Mouse (Mus musculus) heart, embryonic 14.5 days (tissue): ENCODE measurements at regions not wholly inside any gene's neighbourhood (a gene's known extent, or its start where the extent isn't known, plus 50 kb on each side); places are given as distances from the start of the nearest gene placed in this dataset.

Experiments
- ATAC-seq: fragments of 200-750 bp; cut with Nextera tagmentation; 2 replicates; pipeline ENCODE4 v1.8.0; 2017; ENCODE audit warnings: low read depth, moderate TSS enrichment; ENCODE audit not compliant: insufficient number of reproducible peaks, insufficient read depth, low FRiP score
- H3K27ac ChIP-seq, 2 experiments: fragments of 200-500 bp in 1 of 2; fragments of 300-500 bp in 1 of 2; sonication (generic) in 1 of 2; replicated peaks in 1 of 2; 2 replicates each; pipeline ENCODE4 v1.5.1; 2012 to 2014; ENCODE audit warnings: low read depth in 2 of 2, low read length in 2 of 2, control low read depth in 1 of 2, mild to moderate bottlenecking in 1 of 2, mixed read lengths in 1 of 2; ENCODE audit not compliant: control insufficient read depth in 1 of 2, insufficient read depth in 1 of 2
- H3K27me3 ChIP-seq: fragments of 300-500 bp; sonication (generic); 2 replicates; pipeline ENCODE4 v1.6.1; 2014; ENCODE audit warnings: mild to moderate bottlenecking, low read length, control low read depth; ENCODE audit not compliant: control insufficient read depth, insufficient read depth
- H3K36me3 ChIP-seq: fragments of 300-500 bp; sonication (generic); 2 replicates; pipeline ENCODE4 v1.6.1; 2014; ENCODE audit warnings: mild to moderate bottlenecking, control low read depth, low read length, mixed read lengths; ENCODE audit not compliant: control insufficient read depth, insufficient read depth
- H3K4me1 ChIP-seq, 2 experiments: fragments of 200-500 bp in 1 of 2; fragments of 300-500 bp in 1 of 2; sonication (generic) in 1 of 2; 2 replicates each; pipeline ENCODE4 v1.6.1; 2012 to 2014; ENCODE audit warnings: low read length in 2 of 2, control low read depth in 1 of 2, mixed read lengths in 1 of 2; ENCODE audit not compliant: control insufficient read depth in 2 of 2, insufficient read depth in 2 of 2
- H3K4me2 ChIP-seq: fragments of 300-500 bp; sonication (generic); 2 replicates; pipeline ENCODE4 v1.6.1; 2014; ENCODE audit warnings: mild to moderate bottlenecking, low read length
- H3K4me3 ChIP-seq, 2 experiments: fragments of 200-500 bp in 1 of 2; fragments of 300-500 bp in 1 of 2; sonication (generic) in 1 of 2; 2 replicates each; pipeline ENCODE4 v1.5.1; 2012 to 2014; ENCODE audit warnings: low read length in 2 of 2, mild to moderate bottlenecking in 2 of 2, control low read depth in 1 of 2, low read depth in 1 of 2, moderate library complexity in 1 of 2; ENCODE audit not compliant: control insufficient read depth in 1 of 2, insufficient read depth in 1 of 2
- H3K9ac ChIP-seq: fragments of 300-500 bp; sonication (generic); 2 replicates; pipeline ENCODE4 v1.6.1; 2014; ENCODE audit warnings: mild to moderate bottlenecking, low read length
- H3K9me3 ChIP-seq: fragments of 300-500 bp; sonication (generic); 2 replicates; pipeline ENCODE4 v1.6.1; 2016; ENCODE audit warnings: low read length, control low read depth; ENCODE audit not compliant: control insufficient read depth
- WGBS: fragments of 180-500 bp; shearing (Covaris S2); extraction: QIAGEN DNeasy Blood & Tissue Kit; methylation state at CpG from one replicate; pipeline ENCODE4 v1.1.7; 2014; 5-methylcytosine and 5-hydroxymethylcytosine counted together

DNA sequence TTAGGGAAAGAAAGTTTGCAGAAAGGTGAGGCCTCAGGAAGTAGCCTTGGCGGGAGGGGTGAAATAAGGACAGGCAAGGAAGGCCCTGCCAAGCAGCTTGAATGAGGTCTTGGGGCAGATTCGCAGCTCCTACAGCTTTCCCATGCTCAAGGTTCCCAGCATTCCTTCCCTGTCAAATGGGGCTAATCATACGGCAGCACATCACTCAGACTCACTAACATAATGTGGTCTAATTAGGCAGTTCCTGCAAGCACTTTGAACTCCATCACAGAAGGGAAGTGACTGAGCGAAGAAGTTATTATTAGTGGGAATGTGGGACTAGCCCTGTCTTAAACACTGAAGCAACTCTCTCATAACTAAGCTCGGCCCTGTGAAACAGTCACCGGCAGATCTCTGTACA lies 87.1 kb upstream of the Gm10260 start:
- Histone ChIP-seq H3K4me2 (no peak overlapping the region), H3K4me1 (peaks cover 3 to 6% of the 10 kb centered on the region in 2 experiments), H3K27me3 (no peaks in the 10 kb centered on the region), H3K9ac (no peak overlapping the region), H3K27ac (no peak overlapping the region), H3K36me3 (no peaks in the 10 kb centered on the region), H3K9me3 (no peaks in the 10 kb centered on the region), H3K4me3 (no peak overlapping the region)
- no peak for ATAC-seq
- WGBS, result 88% methylated on average over 6 of the region's 6 CpGs

DNA sequence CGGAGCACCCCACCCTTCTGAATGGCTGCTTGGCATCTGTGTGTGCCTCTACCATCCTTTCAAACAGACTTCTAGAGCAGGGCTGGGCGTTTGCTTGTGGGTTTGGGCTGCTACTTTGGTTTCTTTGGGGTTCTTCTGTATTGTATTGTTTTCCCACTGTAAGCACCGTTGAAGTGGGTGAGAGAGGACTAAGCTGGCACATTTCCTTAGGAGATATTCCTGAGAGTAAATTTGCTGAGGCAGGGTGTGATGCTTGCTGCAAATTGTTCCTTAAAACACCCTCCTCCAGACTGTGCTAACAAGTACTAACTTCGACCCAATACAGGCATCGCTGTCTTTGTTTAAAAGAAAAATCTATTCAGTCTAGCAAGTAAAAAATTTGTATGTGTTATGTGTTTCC lies 84.7 kb upstream of the Gm10260 start:
- no peaks in the 10 kb centered on the region for H3K27me3 ChIP-seq
- H3K36me3 ChIP-seq, result no peaks in the 10 kb centered on the region
- H3K4me1 ChIP-seq, result peaks cover 6 to 9% of the 10 kb centered on the region in 2 experiments
- no peak overlapping the region for H3K27ac ChIP-seq
- no peaks in the 10 kb centered on the region for H3K9me3 ChIP-seq
- WGBS, result 84% methylated on average over 5 of the region's 5 CpGs
- H3K9ac ChIP-seq, result no peak overlapping the region
- H3K4me3 ChIP-seq, result no peak overlapping the region
- no peak overlapping the region for H3K4me2 ChIP-seq
- ATAC-seq, result no peak

DNA sequence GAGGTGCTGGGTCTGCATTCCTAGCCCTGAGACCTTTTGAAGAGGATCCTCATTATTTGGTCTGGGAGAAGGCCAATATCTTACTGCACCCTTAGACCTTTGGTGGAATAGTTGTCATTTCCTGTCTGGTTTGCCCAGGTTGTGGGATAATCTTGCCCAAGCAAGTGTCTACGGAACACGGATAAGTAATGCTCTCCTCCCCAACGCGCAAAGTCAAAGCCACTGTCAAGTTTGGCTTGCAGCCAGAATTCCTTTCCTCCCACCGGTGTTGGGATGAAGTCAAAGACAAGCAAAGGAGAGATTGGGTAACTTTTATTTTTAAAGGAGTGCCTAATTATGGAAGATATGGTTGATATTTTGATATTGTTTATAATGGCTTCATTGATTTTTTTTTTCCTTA lies 82.4 kb upstream of the Gm10260 start:
- ATAC-seq, result no peak
- Histone ChIP-seq H3K9me3 (no peaks in the 10 kb centered on the region), H3K36me3 (no peaks in the 10 kb centered on the region), H3K4me1 (peaks cover 7 to 11% of the 10 kb centered on the region in 2 experiments), H3K27me3 (no peaks in the 10 kb centered on the region), H3K4me3 (no peak overlapping the region), H3K9ac (no peak overlapping the region), H3K27ac (no peak overlapping the region), H3K4me2 (no peak overlapping the region)
- 3% methylated on average over 5 of the region's 5 CpGs for WGBS

DNA sequence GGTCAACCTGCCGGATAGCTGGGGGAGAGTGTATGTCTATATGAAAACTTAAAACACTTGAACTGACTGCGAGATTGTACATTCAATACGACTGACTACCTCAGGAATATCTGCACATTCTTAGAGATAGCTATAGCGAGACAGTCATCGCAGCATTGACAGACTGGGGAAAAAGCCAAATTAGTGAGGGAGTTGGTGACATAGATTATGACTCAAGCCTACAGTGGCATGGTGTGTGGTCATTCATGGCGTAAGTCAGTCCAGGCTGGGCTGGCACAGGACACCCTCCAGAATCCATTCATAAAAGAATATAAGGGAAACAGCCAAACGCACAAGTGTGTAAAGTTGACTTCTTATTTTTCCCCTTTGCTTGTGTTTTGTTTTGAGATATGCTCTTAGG lies 81.1 kb upstream of the Gm10260 start:
- no peak for ATAC-seq
- no peak overlapping the region for H3K4me3 ChIP-seq
- peaks cover 15 to 18% of the 10 kb centered on the region in 2 experiments for H3K4me1 ChIP-seq
- H3K9ac ChIP-seq, result no peak overlapping the region
- H3K27ac ChIP-seq, result no peak overlapping the region
- 54% methylated on average over 7 of the region's 7 CpGs for WGBS
- H3K4me2 ChIP-seq, result no peak overlapping the region
- no peaks in the 10 kb centered on the region for H3K9me3 ChIP-seq
- H3K27me3 ChIP-seq, result no peaks in the 10 kb centered on the region
- H3K36me3 ChIP-seq, result no peaks in the 10 kb centered on the region

DNA sequence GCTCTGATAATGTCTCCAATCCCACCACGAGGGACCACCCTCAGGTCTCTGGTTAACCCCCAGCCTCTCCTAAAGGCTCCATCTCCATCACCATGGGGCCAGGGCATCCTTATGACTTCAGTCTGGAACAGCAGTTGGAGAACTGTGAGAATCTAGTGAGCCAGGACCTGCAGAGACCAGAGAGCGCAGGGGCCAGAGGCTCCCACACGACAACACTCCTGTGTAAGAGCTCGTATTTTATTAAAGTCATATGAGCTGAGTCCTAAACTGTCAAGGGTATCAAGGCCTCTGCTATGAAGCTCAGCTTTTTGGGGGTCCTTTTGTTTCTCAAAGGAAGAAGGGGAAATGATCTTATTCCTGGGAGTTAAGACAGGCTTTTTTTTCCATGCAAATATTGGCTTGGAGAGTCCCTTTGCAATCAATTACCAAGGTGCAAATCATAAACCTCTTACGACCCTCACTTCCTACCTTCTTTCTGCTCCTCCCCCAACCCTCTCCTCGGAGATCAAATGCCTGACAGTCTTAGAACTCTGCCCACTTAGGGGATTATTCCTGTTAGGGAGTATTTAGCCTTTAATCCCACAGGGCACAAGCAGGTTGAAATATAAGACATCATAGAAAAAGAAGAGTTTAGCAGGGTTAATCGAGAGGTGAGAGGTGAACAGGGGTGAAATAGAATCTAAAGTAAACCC lies 79.3 kb upstream of the Gm10260 start:
- WGBS, result 55% methylated on average over 7 of the region's 7 CpGs
- ATAC-seq, result no peak
- Histone ChIP-seq H3K9me3 (no peaks in the 10 kb centered on the region), H3K9ac (no peak overlapping the region), H3K4me1 (peaks cover 15 to 18% of the 10 kb centered on the region in 2 experiments), H3K36me3 (no peaks in the 10 kb centered on the region), H3K4me2 (no peak overlapping the region), H3K4me3 (no peak overlapping the region), H3K27me3 (no peaks in the 10 kb centered on the region), H3K27ac (no peak overlapping the region)

DNA sequence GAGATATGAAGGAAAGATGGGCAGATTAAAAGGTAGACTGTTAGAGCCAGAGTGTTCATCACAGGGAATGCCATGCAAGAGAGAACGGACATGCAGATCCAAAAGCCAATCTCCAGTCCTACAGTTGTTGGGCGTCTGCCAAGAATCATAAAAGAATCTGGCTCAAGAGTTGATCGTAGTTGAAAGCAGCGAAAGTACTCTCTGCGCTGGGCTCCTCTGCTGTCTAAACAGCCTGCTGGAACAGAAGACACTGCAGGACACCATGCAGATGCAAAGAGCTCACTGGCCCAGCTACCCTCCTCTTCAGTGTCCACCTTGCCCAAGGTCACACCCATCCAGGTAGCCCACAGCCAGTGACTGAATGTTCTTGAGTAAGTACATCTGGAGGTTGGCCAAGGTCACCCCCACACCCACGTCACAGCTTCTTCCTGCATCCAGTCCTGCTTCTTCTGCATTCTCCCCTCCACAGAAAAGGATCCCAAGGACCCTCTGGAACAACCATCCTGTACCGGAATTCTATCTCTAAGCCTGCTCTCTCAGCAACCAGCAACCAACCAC lies 77.1 kb upstream of the Gm10260 start:
- H3K27me3 ChIP-seq, result no peaks in the 10 kb centered on the region
- ATAC-seq, result 0 out of 2 replicates have a peak, but pooled peaks have one; percentile 47
- no peak overlapping the region for H3K9ac ChIP-seq
- H3K27ac ChIP-seq, result peak overlapping the region in 1 of 2 experiments; percentile 35; a peak in 2 of 4 replicates
- no peak overlapping the region for H3K4me3 ChIP-seq
- no peaks in the 10 kb centered on the region for H3K9me3 ChIP-seq
- H3K4me1 ChIP-seq, result peaks cover 11 to 12% of the 10 kb centered on the region in 2 experiments
- 12% methylated on average over 7 of the region's 7 CpGs for WGBS
- H3K4me2 ChIP-seq, result peak overlapping the region; percentile 35
- H3K36me3 ChIP-seq, result no peaks in the 10 kb centered on the region

DNA sequence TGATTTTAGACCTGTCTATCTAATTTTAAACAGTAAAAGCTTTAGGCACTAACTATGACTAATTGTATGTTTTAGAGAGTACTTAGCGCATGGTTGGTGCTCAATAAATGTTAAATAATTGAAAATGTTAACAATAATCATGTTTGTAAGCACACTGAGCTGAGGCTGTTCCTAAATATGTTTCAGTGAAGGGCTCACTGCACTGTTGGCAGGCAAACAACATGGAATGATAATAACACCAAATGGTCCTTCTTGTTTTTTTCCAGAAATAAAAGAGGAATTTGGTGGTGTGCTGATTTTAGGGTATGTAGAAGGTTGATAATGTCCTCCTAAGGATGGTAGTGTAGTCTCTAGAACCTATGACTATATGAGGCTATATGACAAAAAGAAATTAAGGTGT lies 72.0 kb upstream of the Gm10260 start:
- 89% methylated on average over 1 of the region's 1 CpGs for WGBS
- H3K4me1 ChIP-seq, result peaks cover 4% of the 10 kb centered on the region in 2 experiments
- H3K27ac ChIP-seq, result no peak overlapping the region
- H3K27me3 ChIP-seq, result no peaks in the 10 kb centered on the region
- H3K9ac ChIP-seq, result no peak overlapping the region
- no peak overlapping the region for H3K4me3 ChIP-seq
- no peak overlapping the region for H3K4me2 ChIP-seq
- no peaks in the 10 kb centered on the region for H3K36me3 ChIP-seq
- H3K9me3 ChIP-seq, result no peaks in the 10 kb centered on the region
- ATAC-seq, result no peak

DNA sequence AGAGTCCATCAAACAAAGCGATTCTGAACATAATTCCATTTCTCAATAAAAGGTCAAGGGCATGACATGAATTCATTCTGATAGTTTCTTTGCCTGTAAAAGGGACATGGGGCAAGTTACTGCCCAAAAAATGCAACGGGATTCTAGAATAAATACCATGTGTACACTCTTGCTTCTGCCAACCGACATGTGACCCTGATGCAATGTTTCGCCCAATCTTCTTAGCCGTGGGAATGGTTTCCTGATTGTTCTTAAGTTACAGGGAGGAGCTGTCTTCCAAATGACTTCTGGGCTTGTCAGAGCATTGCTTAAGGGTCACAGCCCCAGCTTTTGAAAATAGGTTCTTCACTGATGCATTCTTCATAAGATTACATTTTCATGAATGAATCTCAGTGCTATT lies 71.4 kb upstream of the Gm10260 start:
- Histone ChIP-seq H3K9ac (no peak overlapping the region), H3K27ac (no peak overlapping the region), H3K4me3 (no peak overlapping the region), H3K4me2 (no peak overlapping the region), H3K36me3 (no peaks in the 10 kb centered on the region), H3K4me1 (peaks cover 0 to under 1% of the 10 kb centered on the region in 2 experiments; a peak in 1 of 4 replicates), H3K27me3 (no peaks in the 10 kb centered on the region), H3K9me3 (no peaks in the 10 kb centered on the region)
- no peak for ATAC-seq
- 76% methylated on average over 5 of the region's 5 CpGs for WGBS
